Mouse (Mus musculus) liver, postnatal 0 days (tissue): ENCODE results near the gene Pim3.

Experiments used
- CTCF ChIP-seq: sonication (generic); IDR thresholded peaks from 2 replicates; pipeline ENCODE4 v1.5.1; 2016; ENCODE audit warnings: antibody characterized with exemption, low read depth
- EP300 ChIP-seq: IDR thresholded peaks from 2 replicates; pipeline ENCODE4 v1.6.1; 2016; ENCODE audit warnings: antibody characterized with exemption, low read depth, mild to moderate bottlenecking

- TF ChIP-seq CTCF: no peak
- no peak for TF ChIP-seq EP300
Measured at GRCm38 (mm10) chr15:88889994-88890393, 28.0 kb downstream of the Pim3 start.
